Mouse (Mus musculus): Measurements from ENCODE around the gene Prdx1. TPM values are rescaled to one million over a fixed set of nuclear protein-coding genes. Genes with fewer than 3 reads are reported as not detected.
"Not testable (repeated sequence)": the region's sequence is repeated elsewhere in the genome, so short reads cannot be mapped to it uniquely, and the experiment has no call there.

The Prdx1 gene
- polyA plus RNA-seq, 1 experiment, result 887 TPM

GRCm38 (mm10) chr4:116672785-116673184, 12.6 kb upstream of the Prdx1 start:
- TF ChIP-seq POLR2A (IDR thresholded peaks at IDR 0.05; ENCODE audit: low read depth, low read length) (no peak), CTCF (IDR thresholded peaks at IDR 0.05; ENCODE audit: borderline replicate concordance, insufficient read depth, low read length) (no peak)
- Histone ChIP-seq H3K4me1 (ENCODE audit: control insufficient read depth, insufficient read depth, low read length) (peaks cover 5% of the 10 kb centered on the region; the same call in 1 of the 2 replicates), H3K4me3 (ENCODE audit: insufficient read depth, low read length) (no peak overlapping the region), H3K27ac (ENCODE audit: insufficient read depth, low read length) (peak overlapping the region; percentile 74; the same call in 1 of the 2 replicates)

GRCm38 (mm10) chr4:116674761-116675160, 10.6 kb upstream of the Prdx1 start:
- not testable (repeated sequence) for H3K4me3 ChIP-seq (ENCODE audit: insufficient read depth, low read length); H3K4me1 ChIP-seq (ENCODE audit: control insufficient read depth, insufficient read depth, low read length); H3K27ac ChIP-seq (ENCODE audit: insufficient read depth, low read length)

- no peak overlapping the region for H3K4me3 ChIP-seq (ENCODE audit: insufficient read depth, low read length)
- TF ChIP-seq CTCF (IDR thresholded peaks at IDR 0.05; ENCODE audit: borderline replicate concordance, insufficient read depth, low read length) (no peak), POLR2A (IDR thresholded peaks at IDR 0.05; ENCODE audit: low read depth, low read length) (no peak)
- H3K27ac ChIP-seq (ENCODE audit: insufficient read depth, low read length), result no peak overlapping the region
- H3K4me1 ChIP-seq (ENCODE audit: control insufficient read depth, insufficient read depth, low read length), result peaks cover 3% of the 10 kb centered on the region; the same call in 1 of the 2 replicates
Observed at GRCm38 (mm10) chr4:116676027-116676426, 9.3 kb upstream of the Prdx1 start.

- Histone ChIP-seq H3K4me3 (ENCODE audit: insufficient read depth, low read length) (no peak overlapping the region), H3K4me1 (ENCODE audit: control insufficient read depth, insufficient read depth, low read length) (peaks cover 3% of the 10 kb centered on the region; the same call in 1 of the 2 replicates), H3K27ac (ENCODE audit: insufficient read depth, low read length) (peak overlapping the region; percentile 50)
- TF ChIP-seq CTCF (IDR thresholded peaks at IDR 0.05; ENCODE audit: borderline replicate concordance, insufficient read depth, low read length) (no peak), POLR2A (IDR thresholded peaks at IDR 0.05; ENCODE audit: low read depth, low read length) (no peak)
Observed at GRCm38 (mm10) chr4:116677808-116678207, 7.5 kb upstream of the Prdx1 start.

GRCm38 (mm10) chr4:116679141-116679540, 6.2 kb upstream of the Prdx1 start:
- TF ChIP-seq POLR2A (IDR thresholded peaks at IDR 0.05; ENCODE audit: low read depth, low read length), result no peak
- TF ChIP-seq CTCF (IDR thresholded peaks at IDR 0.05; ENCODE audit: borderline replicate concordance, insufficient read depth, low read length), result no peak
- Histone ChIP-seq H3K4me3 (ENCODE audit: insufficient read depth, low read length) (no peak overlapping the region), H3K4me1 (ENCODE audit: control insufficient read depth, insufficient read depth, low read length) (no peaks in the 10 kb centered on the region; the same call in 1 of the 2 replicates), H3K27ac (ENCODE audit: insufficient read depth, low read length) (no peak overlapping the region; the same call in 1 of the 2 replicates)

- not testable (repeated sequence) for H3K4me3 ChIP-seq (ENCODE audit: insufficient read depth, low read length); H3K27ac ChIP-seq (ENCODE audit: insufficient read depth, low read length); H3K4me1 ChIP-seq (ENCODE audit: control insufficient read depth, insufficient read depth, low read length)
Observed at GRCm38 (mm10) chr4:116680521-116680920, 4.8 kb upstream of the Prdx1 start.

- Histone ChIP-seq H3K4me3 (ENCODE audit: insufficient read depth, low read length) (no peak overlapping the region), H3K4me1 (ENCODE audit: control insufficient read depth, insufficient read depth, low read length) (0 out of 2 replicates have a peak, but pooled peaks cover 3% of the 10 kb centered on the region), H3K27ac (ENCODE audit: insufficient read depth, low read length) (no peak overlapping the region)
- no peak for TF ChIP-seq POLR2A (IDR thresholded peaks at IDR 0.05; ENCODE audit: low read depth, low read length)
- TF ChIP-seq CTCF (IDR thresholded peaks at IDR 0.05; ENCODE audit: borderline replicate concordance, insufficient read depth, low read length), result no peak
Observed at GRCm38 (mm10) chr4:116683957-116684356, 1.4 kb upstream of the Prdx1 start.

GRCm38 (mm10) chr4:116684665-116685064, 679 bp upstream of the Prdx1 start:
- no peak overlapping the region for H3K4me3 ChIP-seq (ENCODE audit: insufficient read depth, low read length)
- TF ChIP-seq CTCF (IDR thresholded peaks at IDR 0.05; ENCODE audit: borderline replicate concordance, insufficient read depth, low read length) (no peak), POLR2A (IDR thresholded peaks at IDR 0.05; ENCODE audit: low read depth, low read length) (0 out of 2 replicates have a peak, but pooled peaks have one; percentile 31)

GRCm38 (mm10) chr4:116687041-116687440, 1.7 kb downstream of the Prdx1 start:
- Histone ChIP-seq H3K4me1 (ENCODE audit: control insufficient read depth, insufficient read depth, low read length) (peaks cover 3% of the 10 kb centered on the region; the same call in 1 of the 2 replicates), H3K4me3 (ENCODE audit: insufficient read depth, low read length) (peak overlapping the region; percentile 79), H3K27ac (ENCODE audit: insufficient read depth, low read length) (no peak overlapping the region)
- no peak for TF ChIP-seq CTCF (IDR thresholded peaks at IDR 0.05; ENCODE audit: borderline replicate concordance, insufficient read depth, low read length)
- TF ChIP-seq POLR2A (IDR thresholded peaks at IDR 0.05; ENCODE audit: low read depth, low read length), result no peak

More at GRCm38 (mm10) chr4:116684665-116685064, 679 bp upstream of the Prdx1 start:
- Histone ChIP-seq H3K4me1 (ENCODE audit: control insufficient read depth, insufficient read depth, low read length) (0 out of 2 replicates have a peak, but pooled peaks cover 3% of the 10 kb centered on the region), H3K27ac (ENCODE audit: insufficient read depth, low read length) (peak overlapping the region; percentile 89)

GRCm38 (mm10) chr4:116689309-116689876, 4.0 kb downstream of the Prdx1 start:
- no peak for TF ChIP-seq POLR2A (IDR thresholded peaks at IDR 0.05; ENCODE audit: low read depth, low read length)
- no peak for TF ChIP-seq CTCF (IDR thresholded peaks at IDR 0.05; ENCODE audit: borderline replicate concordance, insufficient read depth, low read length)
- no peak overlapping the region for H3K4me3 ChIP-seq (ENCODE audit: insufficient read depth, low read length)
- H3K4me1 ChIP-seq (ENCODE audit: control insufficient read depth, insufficient read depth, low read length), result peaks cover 3% of the 10 kb centered on the region; the same call in 1 of the 2 replicates
- H3K27ac ChIP-seq (ENCODE audit: insufficient read depth, low read length), result no peak overlapping the region
